In genomic region chr19:41349624-41350023, GRCm38 (mm10) we compare ENCODE assay signal across 24 mouse cellular contexts.
"Had no signal": no experiment of that assay in that cellular context is flagged by ENCODE, and none has a peak within 500 bp of the region (broad histone marks: within the 10 kb centered on the region; RNA-seq: fewer than 3 reads in every experiment).

No protein-coding gene starts in this region.

- H3K27me3 ChIP-seq: heart, embryonic 12.5 days; hindbrain, embryonic 12.5 days; intestine, embryonic 15.5 days; kidney, embryonic 15.5 days; limb, embryonic 13.5 days; limb, embryonic 15.5 days; liver, embryonic 12.5 days had no signal

- DNase-seq: gastrocnemius, adult 2 months; gastrocnemius, postnatal 10 days; gastrocnemius, postnatal 25 days; heart, adult 18-20 months; heart, postnatal 10 days; heart, postnatal 4 days; kidney, adult 2 months; kidney, adult 9 months; kidney, postnatal 14 days; kidney, postnatal 36 days; layer of hippocampus, adult 9-11 months; layer of hippocampus, postnatal 36 days; left cerebral cortex, postnatal 4 days had no signal

- H3K27ac ChIP-seq: gastrocnemius, adult 2 months; heart, embryonic 10.5 days; hindbrain, embryonic 10.5 days; hindbrain, embryonic 12.5 days; hindbrain, embryonic 14.5 days; intestine, embryonic 15.5 days; kidney, embryonic 15.5 days; kidney, postnatal 0 days; limb, embryonic 13.5 days; limb, embryonic 15.5 days; liver, embryonic 12.5 days had no signal

- H3K36me3 ChIP-seq: heart, embryonic 10.5 days; heart, embryonic 12.5 days; hindbrain, embryonic 10.5 days; hindbrain, embryonic 12.5 days; intestine, embryonic 15.5 days; kidney, embryonic 15.5 days; limb, embryonic 13.5 days; limb, embryonic 15.5 days; liver, embryonic 12.5 days had no signal

- H3K4me3 ChIP-seq: gastrocnemius, adult 2 months; heart, embryonic 10.5 days; heart, embryonic 12.5 days; hindbrain, embryonic 10.5 days; hindbrain, embryonic 12.5 days; intestine, embryonic 15.5 days; kidney, embryonic 15.5 days; limb, embryonic 13.5 days; limb, embryonic 15.5 days; liver, embryonic 12.5 days had no signal
